Mouse (Mus musculus): ENCODE measurements at regions not wholly inside any gene's neighbourhood (a gene's known extent, or its start where the extent isn't known, plus 50 kb on each side); places are given as distances from the start of the nearest gene placed in this dataset.

- DNase-seq (ENCODE audit: low spot score), result no peak
Observed at GRCm38 (mm10) chr5:148742158-148742835, 186.8 kb downstream of the Katnal1 start.

- DNase-seq (ENCODE audit: low spot score), result no peak
Observed at GRCm38 (mm10) chr5:148741267-148742004, 187.7 kb downstream of the Katnal1 start.

GRCm38 (mm10) chr5:148740366-148741266 is 188.0 kb upstream of the Ubl3 start:
- peak; percentile 35 for DNase-seq (ENCODE audit: low spot score)

- no peak for DNase-seq (ENCODE audit: low spot score)
Observed at GRCm38 (mm10) chr5:148739672-148740071, 187.1 kb upstream of the Ubl3 start.

- DNase-seq (ENCODE audit: low spot score), result no peak
Observed at GRCm38 (mm10) chr5:148739141-148739540, 186.6 kb upstream of the Ubl3 start.

- DNase-seq (ENCODE audit: low spot score), result no peak
Observed at GRCm38 (mm10) chr5:148729541-148729940, 177.0 kb upstream of the Ubl3 start.

- no peak for DNase-seq (ENCODE audit: low spot score)
Observed at GRCm38 (mm10) chr5:148728492-148728891, 175.9 kb upstream of the Ubl3 start.

GRCm38 (mm10) chr5:148726442-148726841 is 173.9 kb upstream of the Ubl3 start:
- DNase-seq (ENCODE audit: low spot score), result no peak

- DNase-seq (ENCODE audit: low spot score), result no peak
Observed at GRCm38 (mm10) chr5:148724470-148724869, 171.9 kb upstream of the Ubl3 start.

- no peak for DNase-seq (ENCODE audit: low spot score)
Observed at GRCm38 (mm10) chr5:148723677-148724227, 171.2 kb upstream of the Ubl3 start.

GRCm38 (mm10) chr5:148720604-148721003 is 168.0 kb upstream of the Ubl3 start:
- DNase-seq (ENCODE audit: low spot score), result no peak

- DNase-seq (ENCODE audit: low spot score), result no peak
Observed at GRCm38 (mm10) chr5:148716633-148717032, 164.0 kb upstream of the Ubl3 start.

GRCm38 (mm10) chr5:148715218-148715991 is 162.8 kb upstream of the Ubl3 start:
- DNase-seq (ENCODE audit: low spot score), result no peak

GRCm38 (mm10) chr5:148714807-148715206 is 162.2 kb upstream of the Ubl3 start:
- no peak for DNase-seq (ENCODE audit: low spot score)

GRCm38 (mm10) chr5:148713796-148714195 is 161.2 kb upstream of the Ubl3 start:
- DNase-seq (ENCODE audit: low spot score), result no peak

- DNase-seq (ENCODE audit: low spot score), result no peak
Observed at GRCm38 (mm10) chr5:148713039-148713438, 160.4 kb upstream of the Ubl3 start.

- no peak for DNase-seq (ENCODE audit: low spot score)
Observed at GRCm38 (mm10) chr5:148711570-148711969, 159.0 kb upstream of the Ubl3 start.

GRCm38 (mm10) chr5:148709111-148709771 is 156.7 kb upstream of the Ubl3 start:
- DNase-seq (ENCODE audit: low spot score), result no peak

- no peak for DNase-seq (ENCODE audit: low spot score)
Observed at GRCm38 (mm10) chr5:148708014-148708741, 155.6 kb upstream of the Ubl3 start.

GRCm38 (mm10) chr5:148707335-148707734 is 154.7 kb upstream of the Ubl3 start:
- DNase-seq (ENCODE audit: low spot score), result no peak

All from embryo, embryonic 10 days (tissue).